Mouse (Mus musculus) adipose tissue, adult 10 weeks (tissue): ENCODE results near the gene Ascl4. TPM values are rescaled to one million over a fixed set of nuclear protein-coding genes. Genes with fewer than 3 reads are reported as not detected.

Experiments
- polyA plus RNA-seq: library from polyadenylated mRNA; stranded (reverse); fragments of 350-450 nt; fragmentation: Illumina TruSeq; extraction: RNeasy Lipid Tissue Mini Kit (QIAGEN cat#74804); gene quantifications from one replicate; pipeline ENCODE4 v1.2.3, GENCODE M21; 2014; ENCODE audit warnings: low read depth, low replicate concordance

The Ascl4 gene
- 13.8 TPM for polyA plus RNA-seq

DNA sequence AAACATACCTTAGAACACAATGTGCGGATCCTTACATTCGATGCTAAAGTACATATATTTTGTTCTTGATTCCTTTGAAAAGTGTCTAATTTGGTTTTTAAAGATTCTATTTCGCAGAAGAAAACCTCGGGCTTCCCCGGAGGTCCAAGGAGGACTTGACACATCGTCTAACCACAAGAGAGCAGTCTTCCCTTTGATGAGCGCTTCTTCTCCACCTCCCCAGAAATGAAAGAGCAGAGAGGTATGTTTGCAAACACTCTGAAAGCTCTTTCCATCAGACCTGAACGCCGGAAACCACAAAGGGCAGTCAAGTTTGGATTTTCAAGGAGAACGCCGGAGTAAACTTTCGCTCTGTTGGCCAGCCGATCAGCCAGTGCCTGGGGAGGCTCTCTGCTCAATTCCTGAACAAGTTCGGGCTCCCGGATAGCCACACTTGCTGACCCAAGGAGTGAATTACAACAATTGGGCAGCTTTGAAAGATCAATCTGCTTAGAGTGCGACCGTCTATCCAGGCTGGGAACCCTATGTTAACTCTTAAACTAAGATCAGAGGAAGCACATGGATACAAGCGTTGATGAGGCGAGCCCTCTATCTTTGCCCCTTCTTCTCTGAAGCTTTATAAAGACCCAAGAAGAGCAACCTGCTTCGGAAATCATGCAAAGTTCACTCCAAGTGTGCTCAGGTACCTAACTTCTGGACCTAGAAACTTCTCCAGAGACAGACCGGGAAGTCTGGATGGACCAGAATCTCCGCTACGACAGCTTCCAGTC lies at the start of gene Ascl4:
TSS of gene Ascl4 (plus strand) at position 6 of the 770 bp plus-strand sequence.

DNA sequence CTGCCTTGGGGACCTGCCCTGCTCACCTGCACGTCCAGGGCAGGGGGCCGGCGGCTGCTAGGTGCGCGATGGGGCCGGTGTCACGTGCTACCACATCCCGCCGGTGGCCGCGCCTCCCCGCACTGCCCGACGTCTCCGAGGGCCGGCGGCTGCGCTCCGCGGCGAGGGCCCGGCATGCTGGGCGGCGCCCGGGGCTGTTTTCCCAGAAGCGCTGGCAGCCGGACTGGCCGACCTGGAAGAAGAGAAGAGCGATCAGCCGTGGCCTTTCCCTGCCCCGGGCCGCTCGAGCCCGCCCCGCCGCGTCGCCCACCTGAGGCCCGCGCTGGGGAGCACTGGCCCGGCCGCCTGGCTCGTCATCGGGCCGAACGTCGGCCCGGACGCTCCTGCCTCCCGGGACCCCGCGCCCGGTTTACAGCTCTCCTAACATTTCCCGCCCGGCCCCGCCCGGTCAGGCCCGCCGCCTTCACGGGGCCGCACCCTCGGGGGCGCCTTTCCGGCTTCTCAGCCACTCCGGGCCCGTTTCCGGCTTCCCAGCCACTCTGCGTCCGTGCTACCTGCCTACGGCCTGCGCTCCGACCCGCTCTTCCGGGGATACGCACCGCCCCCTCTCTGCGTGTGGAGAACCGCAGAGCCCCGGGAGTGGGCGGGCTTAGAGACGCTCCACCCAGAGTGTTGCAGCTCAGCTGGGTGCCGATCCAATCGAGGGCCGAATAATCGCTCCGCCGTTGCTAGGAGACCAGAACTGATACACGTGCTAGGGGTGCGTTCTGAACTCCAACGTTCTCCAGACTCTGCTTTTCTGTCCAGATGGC lies 10.8 kb upstream of the Ascl4 start, which contains the start of gene Prdm4:
TSS of gene Prdm4 (minus strand) at position 645 of the 812 bp plus-strand sequence.

DNA sequence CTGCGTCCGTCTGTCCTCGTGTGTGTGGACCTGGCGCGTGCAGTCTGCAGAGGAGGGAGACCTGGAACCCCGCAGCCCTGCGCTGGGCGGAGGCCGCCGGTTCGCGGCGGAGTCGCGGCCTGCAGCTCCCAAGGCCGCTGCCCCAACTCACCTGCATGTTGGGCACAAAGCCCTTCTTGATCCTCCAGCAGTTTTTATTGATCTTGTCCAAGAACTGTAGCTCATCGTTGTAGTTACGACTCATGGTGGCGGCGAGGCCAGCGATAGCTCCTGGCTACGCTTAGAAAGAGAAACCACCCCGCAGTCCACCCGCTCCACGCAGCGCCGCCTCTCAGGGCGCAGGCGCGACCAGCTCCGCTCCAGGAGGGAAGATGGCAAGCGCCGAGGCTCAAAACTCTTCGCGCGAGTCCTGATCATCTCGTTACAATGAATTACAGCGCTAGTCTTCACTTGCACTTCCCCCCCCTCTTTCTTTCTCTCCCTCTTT lies 30.0 kb downstream of the Ascl4 start, which contains the start of gene Rtcb:
TSS of gene Rtcb (minus strand) at position 360 of the 487 bp plus-strand sequence.

Other genes starting within 250 kb of the Ascl4 start
- gene Pwp1, start 98.2 kb upstream of the Ascl4 start, polyA plus RNA-seq: 20.2 TPM
- 23.4 TPM for gene Prdm4, start 10.5 kb upstream of the Ascl4 start, polyA plus RNA-seq
- gene Rtcb, start 30.1 kb downstream of the Ascl4 start, polyA plus RNA-seq: 269 TPM
- gene Bpifc, start 84.2 kb downstream of the Ascl4 start, polyA plus RNA-seq: 2.3 TPM
- 27.0 TPM for gene Fbxo7, start 94.3 kb downstream of the Ascl4 start, polyA plus RNA-seq